Comparison of ENCODE assay signal across 9 mouse cellular contexts in genomic region chr15:27593717-27594116, GRCm38 (mm10). TPM values are rescaled to one million over a fixed set of nuclear protein-coding genes. Genes with fewer than 3 reads are reported as not detected.
DNase-seq lines count a peak whose midpoint lies in the region; ATAC-seq and TF ChIP-seq lines count a peak whose summit lies in the region.
"Had no signal": no experiment of that assay in that cellular context is flagged by ENCODE, and none has a peak within 500 bp of the region (broad histone marks: within the 10 kb centered on the region; RNA-seq: fewer than 3 reads in every experiment).

No protein-coding gene starts in this region.

- no peak; the same call in 1 of the 2 replicates for TF ChIP-seq RAD21 in CH12.LX (IDR thresholded peaks at IDR 0.05; ENCODE audit: low read depth, low read length)

- H3K4me1 ChIP-seq in kidney, adult 2 months (ENCODE audit: control insufficient read depth, insufficient read depth, low read length), result no peaks in the 10 kb centered on the region; the same call in 1 of the 2 replicates
- H3K4me1 ChIP-seq in CH12.LX (ENCODE audit: control insufficient read depth in 1 of 2, insufficient read depth in 2 of 2), result peaks cover 15 to 54% of the 10 kb centered on the region in 2 experiments
- no peaks in the 10 kb centered on the region; the same call in 1 of the 2 replicates for H3K4me1 ChIP-seq in kidney, embryonic 16.5 days (ENCODE audit: insufficient read depth, low read length)
- H3K4me1 ChIP-seq in midbrain, embryonic 13.5 days (replicated peaks), result peaks cover 11% of the 10 kb centered on the region; the same call in 1 of the 2 replicates

- no peaks in the 10 kb centered on the region for H3K9me3 ChIP-seq in CH12.LX (replicated peaks; ENCODE audit: low read length)
- H3K9me3 ChIP-seq in kidney, embryonic 16.5 days (ENCODE audit: low read length), result no peaks in the 10 kb centered on the region
- H3K9me3 ChIP-seq in midbrain, embryonic 13.5 days, result no peaks in the 10 kb centered on the region
- H3K9me3 ChIP-seq: megakaryocyte, embryonic 14.5 days had no signal

- H3K4me3 ChIP-seq in kidney, adult 2 months (ENCODE audit: insufficient read depth, low read depth, low read length), result no peak overlapping the region
- no peak overlapping the region for H3K4me3 ChIP-seq in CH12.LX (replicated peaks in 1 of 3; ENCODE audit: low read depth in 2 of 3, low read length in 2 of 3, poor library complexity in 1 of 3)
- no peak overlapping the region for H3K4me3 ChIP-seq in kidney, embryonic 16.5 days (ENCODE audit: low read length)
- no peak overlapping the region for H3K4me3 ChIP-seq in midbrain, embryonic 13.5 days (replicated peaks)
- H3K4me3 ChIP-seq: megakaryocyte, embryonic 14.5 days had no signal

- in situ Hi-C loops in CH12.LX (cut with MboI; ENCODE audit: low pct_ligation_motif_present, low pct_unique_long_range_greater_than_20kb, low sequenced_read_pairs), result no loop called here

- H3K27me3 ChIP-seq in kidney, adult 2 months (replicated peaks; ENCODE audit: control insufficient read depth, insufficient read depth, low read length), result no peaks in the 10 kb centered on the region
- H3K27me3 ChIP-seq in CH12.LX (replicated peaks), result no peaks in the 10 kb centered on the region
- no peaks in the 10 kb centered on the region for H3K27me3 ChIP-seq in kidney, embryonic 16.5 days (ENCODE audit: insufficient read depth, low read length)
- no peaks in the 10 kb centered on the region for H3K27me3 ChIP-seq in midbrain, embryonic 13.5 days
- H3K27me3 ChIP-seq: megakaryocyte, embryonic 14.5 days had no signal

- no peaks in the 10 kb centered on the region for H3K79me2 ChIP-seq in CH12.LX (replicated peaks; ENCODE audit: control insufficient read depth, extremely low read depth, insufficient read depth, poor library complexity, severe bottlenecking)

- TF ChIP-seq EP300 in CH12.LX (IDR thresholded peaks at IDR 0.05; ENCODE audit: low read length), result no peak

- peak; percentile 16; the same call in 1 of the 2 replicates for ATAC-seq in kidney, embryonic 16.5 days (ENCODE audit: low FRiP score, low TSS enrichment)
- no peak for ATAC-seq in midbrain, embryonic 13.5 days
- ATAC-seq: forebrain, postnatal 0 days had no signal

- TF ChIP-seq POLR2A in kidney, adult 2 months (IDR thresholded peaks at IDR 0.05; ENCODE audit: low read depth, low read length), result no peak
- no peak for TF ChIP-seq POLR2A in CH12.LX (IDR thresholded peaks at IDR 0.05; ENCODE audit: low read depth, low read length)

- 84% methylated on average over 13 of the region's 13 CpGs for WGBS in kidney, adult 2 months
- 81% methylated on average over 13 of the region's 13 CpGs for WGBS in kidney, embryonic 16.5 days
- WGBS in midbrain, embryonic 13.5 days, result 72% methylated on average over 13 of the region's 13 CpGs

- no peak overlapping the region for H3K27ac ChIP-seq in kidney, adult 2 months (ENCODE audit: insufficient read depth, low read depth, low read length)
- no peak overlapping the region for H3K27ac ChIP-seq in CH12.LX (ENCODE audit: insufficient read depth, low read depth)
- H3K27ac ChIP-seq in kidney, embryonic 16.5 days (ENCODE audit: low read length), result no peak overlapping the region
- no peak overlapping the region for H3K27ac ChIP-seq in midbrain, embryonic 13.5 days

- H3K4me2 ChIP-seq in CH12.LX (ENCODE audit: insufficient read depth, low read depth, poor library complexity, severe bottlenecking), result no peak overlapping the region
- no peak overlapping the region for H3K4me2 ChIP-seq in kidney, embryonic 16.5 days (replicated peaks; ENCODE audit: low read depth, low read length)
- no peak overlapping the region for H3K4me2 ChIP-seq in midbrain, embryonic 13.5 days (replicated peaks)

- peak; percentile 40 for DNase-seq in kidney, adult 2 months
- no peak for DNase-seq in kidney, adult 11 months
- DNase-seq in CH12.LX (ENCODE audit: extremely low read depth), result no peak
- peak; percentile 67 for DNase-seq in ZHBTc4 (ENCODE audit: low read depth, low spot score)
- no peak for DNase-seq in frontal cortex, postnatal 14 days (ENCODE audit: low spot score in 2 of 2)
- DNase-seq: forebrain, postnatal 0 days had no signal

- no peaks in the 10 kb centered on the region for H3K36me3 ChIP-seq in kidney, adult 2 months (ENCODE audit: control insufficient read depth, insufficient read depth, low read length)
- peaks cover 42 to 84% of the 10 kb centered on the region in 2 experiments for H3K36me3 ChIP-seq in CH12.LX (replicated peaks in 1 of 2; ENCODE audit: control insufficient read depth in 1 of 2, insufficient read depth in 1 of 2, low read length in 1 of 2)
- peaks cover 30% of the 10 kb centered on the region for H3K36me3 ChIP-seq in kidney, embryonic 16.5 days (ENCODE audit: insufficient read depth, low read length)
- H3K36me3 ChIP-seq in midbrain, embryonic 13.5 days, result peaks cover 63% of the 10 kb centered on the region

- peak; percentile 32 for TF ChIP-seq CTCF in kidney, adult 2 months (conservative IDR thresholded peaks at IDR 0.05; ENCODE audit: insufficient read depth, insufficient read length, low read depth, low read length)
- peak; percentile 17 to 28; a peak in 1 of 4 replicates for TF ChIP-seq CTCF in CH12.LX (conservative IDR thresholded peaks at IDR 0.05 in 1 of 2, IDR thresholded peaks at IDR 0.05 in 1 of 2; ENCODE audit: low read depth in 2 of 2, low read length in 2 of 2)

- H3K9ac ChIP-seq in CH12.LX (ENCODE audit: insufficient read depth, low read depth), result no peak overlapping the region
- no peak overlapping the region for H3K9ac ChIP-seq in kidney, embryonic 16.5 days (replicated peaks; ENCODE audit: low read length)
- no peak overlapping the region for H3K9ac ChIP-seq in midbrain, embryonic 13.5 days (replicated peaks)
- H3K9ac ChIP-seq: forebrain, postnatal 0 days had no signal

- dilution Hi-C loops in CH12.LX (cut with MboI; ENCODE audit: extremely low pct_ligation_motif_present, extremely low pct_unique_long_range_greater_than_20kb, low sequenced_read_pairs), result no loop called here

TF ChIP-seq in CH12.LX, 34 proteins besides CTCF, POLR2A, EP300 and RAD21:
- TF ChIP-seq SMC3 (IDR thresholded peaks at IDR 0.05; ENCODE audit: low read depth, low read length), result no peak
- no peak for TF ChIP-seq RCOR1 (conservative IDR thresholded peaks at IDR 0.05; ENCODE audit: low read depth, low read length)
- no peak for TF ChIP-seq MAFK (IDR thresholded peaks at IDR 0.05; ENCODE audit: insufficient replicate concordance, low read length)
- TF ChIP-seq MAZ (IDR thresholded peaks at IDR 0.05; ENCODE audit: low read depth, low read length), result no peak
- TF ChIP-seq ZC3H11A (IDR thresholded peaks at IDR 0.05; ENCODE audit: low read depth, low read length), result no peak
- no peak for TF ChIP-seq CHD1 (IDR thresholded peaks at IDR 0.05; ENCODE audit: low read depth, low read length)
- TF ChIP-seq MXI1 (IDR thresholded peaks at IDR 0.05; ENCODE audit: low read depth, low read length), result no peak
- TF ChIP-seq NELFE (IDR thresholded peaks at IDR 0.05; ENCODE audit: low read depth, low read length), result no peak

RNA-seq across cellular contexts. Expression of gene Otulin, which starts 36.8 kb away (rescaled TPM):
- 29.0 and 34.4 TPM in 2 replicates for polyA plus RNA-seq in kidney, adult 2 months (2012; rRNA removed)
- total RNA-seq in CH12.LX (2012; rRNA removed) (40.0 and 51.2 TPM in 2 replicates), CH12.LX (2014; rRNA removed) (80.2 and 84.6 TPM in 2 replicates)
- 84.8 and 91.0 TPM in 2 replicates for polyA plus RNA-seq in CH12.LX (2012; ENCODE audit: insufficient read length, low read depth)
- 13.6 and 30.1 TPM in 2 replicates for polyA plus RNA-seq in kidney, embryonic 16.5 days (2015; fragmentation: Nextera tagmentation; extraction: Ambion mirVana)
- polyA plus RNA-seq in midbrain, embryonic 13.5 days (2015; fragmentation: Nextera tagmentation; extraction: Ambion mirVana), result 20.4 and 24.3 TPM in 2 replicates

Comparison
In these comparisons a context has a peak if more than half of its experiments do, and no peak if none do; other contexts are left out.
1. DNase-seq: peak in kidney, adult 2 months (single experiment) and ZHBTc4 (single experiment); none in kidney, adult 11 months (single experiment), CH12.LX (single experiment) and frontal cortex, postnatal 14 days (0 of 2).